In the genomic region with DNA sequence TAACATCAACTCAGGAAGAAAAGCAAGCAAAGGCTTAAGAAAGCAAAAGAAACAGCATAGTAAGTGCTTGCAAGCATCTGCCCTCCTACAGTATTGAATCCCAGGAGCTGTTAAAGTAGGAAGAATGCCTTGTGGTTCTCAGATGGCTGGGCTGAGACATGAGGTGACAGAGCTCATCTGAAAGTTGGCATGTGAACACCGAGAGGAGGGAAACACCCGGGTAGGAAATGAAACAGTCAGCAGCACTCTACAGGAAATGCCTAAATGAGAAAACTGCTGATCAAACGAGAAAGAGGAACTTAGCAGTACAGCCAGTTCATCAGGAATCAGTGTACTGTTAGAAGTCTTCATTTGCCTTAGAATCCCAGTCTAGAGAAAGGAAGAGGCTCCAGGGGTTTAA, we compare ENCODE assay signal across 8 mouse cellular contexts.
DNase-seq lines count a peak whose midpoint lies in the region; ATAC-seq and TF ChIP-seq lines count a peak whose summit lies in the region.

No protein-coding gene starts in this region.

- 52% methylated on average over 3 of the region's 3 CpGs for WGBS in forebrain, embryonic 16.5 days
- 71% methylated on average over 3 of the region's 3 CpGs for whole genome bisulfite sequencing in forebrain, embryonic 14.5 days
- WGBS in lung, postnatal 0 days: 19% methylated on average over 3 of the region's 3 CpGs
- WGBS in kidney, postnatal 0 days: 25% methylated on average over 3 of the region's 3 CpGs
- WGBS in hindbrain, embryonic 10.5 days: 68% methylated on average over 3 of the region's 3 CpGs

- TF ChIP-seq EP300 in lung, postnatal 0 days (IDR thresholded peaks at IDR 0.05): no peak

- no peak for ATAC-seq in forebrain, embryonic 16.5 days
- no peak for ATAC-seq in forebrain, embryonic 14.5 days
- ATAC-seq in lung, postnatal 0 days: peak; percentile 33; the same call in 1 of the 2 replicates
- no peak for ATAC-seq in kidney, postnatal 0 days (replicated peaks; ENCODE audit: low FRiP score, low read depth)
- no peak for ATAC-seq in erythroblast, adult 5-6 weeks (replicated peaks; ENCODE audit: low FRiP score, poor library complexity, severe bottlenecking)

- DNase-seq in forebrain, embryonic 14.5 days (ENCODE audit: low spot score): no peak
- peak; percentile 67 for DNase-seq in lung, postnatal 0 days (ENCODE audit: low spot score)
- no peak for DNase-seq in lung, postnatal 14 days
- peak; percentile 40 for DNase-seq in kidney, postnatal 0 days (ENCODE audit: low spot score)
- peak; percentile 81 for DNase-seq in splenic B cell, adult 2 months (ENCODE audit: low read depth, low spot score)
- DNase-seq in hindbrain, embryonic 10.5 days (ENCODE audit: low spot score): no peak

- peak overlapping the region; percentile 14; the same call in 1 of the 2 replicates for H3K27ac ChIP-seq in forebrain, embryonic 16.5 days (ENCODE audit: low read length)
- H3K27ac ChIP-seq in forebrain, embryonic 14.5 days (ENCODE audit: low read depth, low read length): no peak overlapping the region
- H3K27ac ChIP-seq in lung, postnatal 0 days (ENCODE audit: low read length): peak overlapping the region; percentile 20; the same call in 1 of the 2 replicates
- no peak overlapping the region for H3K27ac ChIP-seq in kidney, postnatal 0 days
- H3K27ac ChIP-seq in hindbrain, embryonic 10.5 days: no peak overlapping the region

- no peaks in the 10 kb centered on the region for H3K36me3 ChIP-seq in forebrain, embryonic 16.5 days (ENCODE audit: control insufficient read depth, insufficient read depth)
- no peaks in the 10 kb centered on the region for H3K36me3 ChIP-seq in forebrain, embryonic 14.5 days (ENCODE audit: control insufficient read depth, insufficient read depth, low read length)
- H3K36me3 ChIP-seq in lung, postnatal 0 days (ENCODE audit: insufficient read depth, low read length): no peaks in the 10 kb centered on the region
- no peaks in the 10 kb centered on the region for H3K36me3 ChIP-seq in kidney, postnatal 0 days (ENCODE audit: insufficient read depth, low read length)
- H3K36me3 ChIP-seq in splenic B cell, adult 2 months (ENCODE audit: control insufficient read depth, insufficient read depth, low read length, poor library complexity, severe bottlenecking): no peaks in the 10 kb centered on the region
- H3K36me3 ChIP-seq in hindbrain, embryonic 10.5 days: 0 out of 2 replicates have a peak, but pooled peaks cover 5% of the 10 kb centered on the region

- no peak overlapping the region for H3K4me3 ChIP-seq in forebrain, embryonic 16.5 days (replicated peaks; ENCODE audit: low read length)
- no peak overlapping the region for H3K4me3 ChIP-seq in forebrain, embryonic 14.5 days (ENCODE audit: low read depth, low read length)
- H3K4me3 ChIP-seq in lung, postnatal 0 days (ENCODE audit: low read depth, low read length): no peak overlapping the region
- no peak overlapping the region for H3K4me3 ChIP-seq in kidney, postnatal 0 days (replicated peaks; ENCODE audit: low read depth, low read length)
- no peak overlapping the region for H3K4me3 ChIP-seq in hindbrain, embryonic 10.5 days

- H3K4me1 ChIP-seq in forebrain, embryonic 16.5 days (replicated peaks; ENCODE audit: control insufficient read depth, insufficient read depth, low read length): peaks cover 8% of the 10 kb centered on the region
- H3K4me1 ChIP-seq in forebrain, embryonic 14.5 days (ENCODE audit: control insufficient read depth, insufficient read depth, low read length): peaks cover 8% of the 10 kb centered on the region
- peaks cover 10% of the 10 kb centered on the region; the same call in 1 of the 2 replicates for H3K4me1 ChIP-seq in lung, postnatal 0 days (ENCODE audit: insufficient read depth, low read depth, low read length)
- H3K4me1 ChIP-seq in kidney, postnatal 0 days (replicated peaks; ENCODE audit: insufficient read depth, low read length): peaks cover 3% of the 10 kb centered on the region; the same call in 1 of the 2 replicates
- H3K4me1 ChIP-seq in hindbrain, embryonic 10.5 days (replicated peaks): peaks cover under 1% of the 10 kb centered on the region

- H3K4me2 ChIP-seq in forebrain, embryonic 16.5 days (ENCODE audit: low read length): no peak overlapping the region
- H3K4me2 ChIP-seq in forebrain, embryonic 14.5 days (ENCODE audit: low read length): no peak overlapping the region
- no peak overlapping the region for H3K4me2 ChIP-seq in lung, postnatal 0 days (replicated peaks; ENCODE audit: low read depth, low read length)
- H3K4me2 ChIP-seq in kidney, postnatal 0 days (ENCODE audit: low read length): no peak overlapping the region

- no peak overlapping the region for H3K9ac ChIP-seq in forebrain, embryonic 16.5 days (replicated peaks; ENCODE audit: low read depth, low read length)
- no peak overlapping the region for H3K9ac ChIP-seq in forebrain, embryonic 14.5 days (ENCODE audit: low read length)
- H3K9ac ChIP-seq in lung, postnatal 0 days (replicated peaks; ENCODE audit: low read depth): no peak overlapping the region
- no peak overlapping the region for H3K9ac ChIP-seq in kidney, postnatal 0 days (ENCODE audit: low read depth, low read length)

- no peaks in the 10 kb centered on the region for H3K9me3 ChIP-seq in forebrain, embryonic 16.5 days (ENCODE audit: control insufficient read depth, low read length)
- H3K9me3 ChIP-seq in forebrain, embryonic 14.5 days (replicated peaks; ENCODE audit: control insufficient read depth, low read length): no peaks in the 10 kb centered on the region
- H3K9me3 ChIP-seq in lung, postnatal 0 days (ENCODE audit: low read length): no peaks in the 10 kb centered on the region
- no peaks in the 10 kb centered on the region for H3K9me3 ChIP-seq in kidney, postnatal 0 days (replicated peaks; ENCODE audit: low read length)
- H3K9me3 ChIP-seq in hindbrain, embryonic 10.5 days: no peaks in the 10 kb centered on the region

- H3K27me3 ChIP-seq in forebrain, embryonic 16.5 days (replicated peaks; ENCODE audit: control insufficient read depth, insufficient read depth, low read length): no peaks in the 10 kb centered on the region
- no peaks in the 10 kb centered on the region for H3K27me3 ChIP-seq in forebrain, embryonic 14.5 days (replicated peaks; ENCODE audit: control insufficient read depth, insufficient read depth, low read length)
- no peaks in the 10 kb centered on the region for H3K27me3 ChIP-seq in lung, postnatal 0 days (replicated peaks; ENCODE audit: insufficient read depth, low read length)
- H3K27me3 ChIP-seq in kidney, postnatal 0 days (ENCODE audit: insufficient read depth, low read length): no peaks in the 10 kb centered on the region
- H3K27me3 ChIP-seq in splenic B cell, adult 2 months (ENCODE audit: control insufficient read depth, insufficient read depth, low read length, poor library complexity, severe bottlenecking): no peaks in the 10 kb centered on the region
- H3K27me3 ChIP-seq in hindbrain, embryonic 10.5 days (ENCODE audit: insufficient read depth, poor library complexity, severe bottlenecking): no peaks in the 10 kb centered on the region

- TF ChIP-seq CTCF in lung, postnatal 0 days (IDR thresholded peaks at IDR 0.05): no peak
- TF ChIP-seq CTCF in kidney, postnatal 0 days (IDR thresholded peaks at IDR 0.05; ENCODE audit: low read depth): no peak

Comparison
In these comparisons a context has a peak if more than half of its experiments do, and no peak if none do; other contexts are left out.
1. H3K27ac ChIP-seq: peak in forebrain, embryonic 16.5 days (single experiment) and lung, postnatal 0 days (single experiment); none in forebrain, embryonic 14.5 days (single experiment), kidney, postnatal 0 days (single experiment) and hindbrain, embryonic 10.5 days (single experiment).
2. DNase-seq: peak in lung, postnatal 0 days (single experiment), kidney, postnatal 0 days (single experiment) and splenic B cell, adult 2 months (single experiment); none in forebrain, embryonic 14.5 days (single experiment), lung, postnatal 14 days (single experiment) and hindbrain, embryonic 10.5 days (single experiment).